Mouse (Mus musculus): ENCODE measurements around the gene Ntrk3. TPM values are rescaled to one million over a fixed set of nuclear protein-coding genes. Genes with fewer than 3 reads are reported as not detected.

Gene Ntrk3
- polyA plus RNA-seq, 2 experiments, result 5.3 to 15.0 TPM

DNA sequence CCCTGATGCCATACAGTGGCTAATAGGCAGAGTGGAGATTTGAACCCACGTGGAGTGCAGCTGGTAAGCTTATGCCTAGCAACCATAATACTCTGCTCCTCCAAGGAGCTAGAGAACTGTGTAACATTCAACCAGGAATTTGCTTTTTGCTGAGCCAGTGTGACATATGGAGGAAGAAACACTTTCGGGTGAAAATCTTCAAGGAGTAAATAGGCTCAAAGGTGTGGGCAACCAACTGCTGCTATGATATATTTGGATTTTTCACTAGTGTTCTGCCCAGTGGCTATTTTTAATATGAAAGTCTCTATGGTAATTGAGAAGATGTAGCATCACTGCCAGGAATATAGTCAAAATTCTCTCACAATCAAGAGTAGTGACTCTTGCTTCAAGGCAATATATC is 409.5 kb downstream of the Ntrk3 start:
- Histone ChIP-seq H3K36me3 (ENCODE audit: control insufficient read depth, insufficient read depth, low read length) (no peaks in the 10 kb centered on the region), H3K27ac (replicated peaks; ENCODE audit: low read depth, low read length) (no peak overlapping the region), H3K4me1 (ENCODE audit: control insufficient read depth, insufficient read depth, low read length) (no peaks in the 10 kb centered on the region), H3K9me3 (ENCODE audit: control insufficient read depth, low read length) (no peaks in the 10 kb centered on the region), H3K27me3 (ENCODE audit: control insufficient read depth, insufficient read depth, low read length) (no peaks in the 10 kb centered on the region), H3K4me3 (replicated peaks; ENCODE audit: low read length) (no peak overlapping the region), H3K4me2 (replicated peaks; ENCODE audit: low read depth, low read length, severe bottlenecking) (no peak overlapping the region), H3K9ac (ENCODE audit: low read depth, low read length, severe bottlenecking) (no peak overlapping the region)
- ATAC-seq (ENCODE audit: low FRiP score, low read depth) (no peak), DNase-seq (ENCODE audit: low spot score) (no peak)
- 78% methylated on average over 2 of the region's 2 CpGs for WGBS
- no peak for TF ChIP-seq POLR2A (IDR thresholded peaks at IDR 0.05; ENCODE audit: borderline replicate concordance, extremely low read depth, insufficient read depth, insufficient read length)

DNA sequence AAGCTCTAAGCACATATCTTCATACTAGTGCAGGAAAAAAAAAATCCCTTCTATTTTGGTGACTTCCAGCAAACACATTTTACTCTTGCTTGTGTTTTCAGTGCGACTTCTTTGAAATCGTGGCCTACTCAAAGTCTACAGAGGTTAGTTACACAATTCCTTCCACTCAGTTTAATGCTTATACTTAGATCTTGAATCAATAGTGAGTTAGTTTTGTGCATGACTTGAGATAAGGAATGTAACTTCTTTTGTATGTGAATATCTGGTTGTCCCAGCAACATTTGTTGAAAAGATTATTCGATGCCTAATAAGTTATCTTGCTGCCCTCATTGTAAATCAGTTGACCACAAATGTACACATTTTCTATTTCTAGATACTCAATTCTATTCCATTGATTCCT is 411.6 kb downstream of the Ntrk3 start:
- Histone ChIP-seq H3K9ac (ENCODE audit: low read depth, low read length, severe bottlenecking) (no peak overlapping the region), H3K36me3 (ENCODE audit: control insufficient read depth, insufficient read depth, low read length) (no peaks in the 10 kb centered on the region), H3K4me2 (replicated peaks; ENCODE audit: low read depth, low read length, severe bottlenecking) (no peak overlapping the region), H3K4me1 (ENCODE audit: control insufficient read depth, insufficient read depth, low read length) (no peaks in the 10 kb centered on the region), H3K9me3 (ENCODE audit: control insufficient read depth, low read length) (no peaks in the 10 kb centered on the region), H3K4me3 (replicated peaks; ENCODE audit: low read length) (no peak overlapping the region), H3K27ac (replicated peaks; ENCODE audit: low read depth, low read length) (no peak overlapping the region), H3K27me3 (ENCODE audit: control insufficient read depth, insufficient read depth, low read length) (no peaks in the 10 kb centered on the region)
- no peak for DNase-seq (ENCODE audit: low spot score)
- no peak for TF ChIP-seq POLR2A (IDR thresholded peaks at IDR 0.05; ENCODE audit: borderline replicate concordance, extremely low read depth, insufficient read depth, insufficient read length)
- ATAC-seq (ENCODE audit: low FRiP score, low read depth), result no peak
- WGBS, result 88% methylated on average over 3 of the region's 3 CpGs

DNA sequence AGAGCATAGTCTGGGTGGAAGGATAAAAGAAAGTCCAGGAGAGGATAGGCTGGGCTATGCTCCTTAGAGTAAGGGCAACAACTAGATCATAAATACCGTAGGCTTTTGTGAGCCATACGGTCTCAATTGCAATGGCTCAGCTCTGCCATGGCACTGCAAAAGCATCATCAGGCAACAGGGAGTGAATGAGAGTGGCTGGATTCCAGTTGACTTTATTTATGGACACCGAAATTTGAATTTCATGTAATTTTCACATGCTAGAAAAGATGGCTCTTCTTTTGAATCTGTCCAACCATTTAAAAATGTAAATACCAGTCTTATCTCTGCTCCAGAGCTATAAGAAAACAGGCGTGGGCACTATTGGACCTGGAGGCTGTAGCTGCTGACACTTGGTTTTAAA is 419.2 kb downstream of the Ntrk3 start:
- H3K9me3 ChIP-seq (ENCODE audit: control insufficient read depth, low read length), result no peaks in the 10 kb centered on the region
- no peaks in the 10 kb centered on the region for H3K36me3 ChIP-seq (ENCODE audit: control insufficient read depth, insufficient read depth, low read length)
- H3K27ac ChIP-seq (replicated peaks; ENCODE audit: low read depth, low read length), result no peak overlapping the region
- H3K4me3 ChIP-seq (replicated peaks; ENCODE audit: low read length), result no peak overlapping the region
- DNase-seq (ENCODE audit: low spot score), result no peak
- H3K27me3 ChIP-seq (ENCODE audit: control insufficient read depth, insufficient read depth, low read length), result no peaks in the 10 kb centered on the region
- no peak overlapping the region for H3K9ac ChIP-seq (ENCODE audit: low read depth, low read length, severe bottlenecking)
- no peak overlapping the region for H3K4me2 ChIP-seq (replicated peaks; ENCODE audit: low read depth, low read length, severe bottlenecking)
- 83% methylated on average over 4 of the region's 4 CpGs for WGBS
- no peak for TF ChIP-seq POLR2A (IDR thresholded peaks at IDR 0.05; ENCODE audit: borderline replicate concordance, extremely low read depth, insufficient read depth, insufficient read length)
- no peak for ATAC-seq (ENCODE audit: low FRiP score, low read depth)
- no peaks in the 10 kb centered on the region for H3K4me1 ChIP-seq (ENCODE audit: control insufficient read depth, insufficient read depth, low read length)

DNA sequence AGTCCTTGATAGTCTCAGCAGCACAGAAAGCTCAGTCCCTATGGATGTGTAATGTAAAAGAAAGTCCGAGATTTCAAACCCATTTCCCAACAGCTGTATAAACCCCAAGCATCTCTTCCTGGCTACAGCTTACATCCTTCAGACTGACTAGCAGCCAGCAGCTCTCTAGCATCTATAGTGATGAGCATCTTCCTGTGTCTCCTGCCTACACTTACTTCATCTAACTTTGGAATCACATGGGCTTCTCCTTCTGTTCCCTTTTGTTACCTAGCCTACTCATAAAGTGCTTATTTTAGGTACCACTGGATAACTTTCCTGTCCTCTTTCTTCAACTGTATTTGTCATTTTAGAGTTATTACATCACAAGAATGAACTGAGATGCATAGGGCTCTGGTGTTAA is 432.0 kb downstream of the Ntrk3 start:
- no peak overlapping the region for H3K9ac ChIP-seq (ENCODE audit: low read depth, low read length, severe bottlenecking)
- no peaks in the 10 kb centered on the region for H3K36me3 ChIP-seq (ENCODE audit: control insufficient read depth, insufficient read depth, low read length)
- ATAC-seq (ENCODE audit: low FRiP score, low read depth), result no peak
- H3K9me3 ChIP-seq (ENCODE audit: control insufficient read depth, low read length), result 0 out of 2 replicates have a peak, but pooled peaks cover 7% of the 10 kb centered on the region
- WGBS, result 53% methylated on average over 1 of the region's 1 CpGs
- no peak for TF ChIP-seq POLR2A (IDR thresholded peaks at IDR 0.05; ENCODE audit: borderline replicate concordance, extremely low read depth, insufficient read depth, insufficient read length)
- H3K4me2 ChIP-seq (replicated peaks; ENCODE audit: low read depth, low read length, severe bottlenecking), result no peak overlapping the region
- no peak for DNase-seq (ENCODE audit: low spot score)
- no peaks in the 10 kb centered on the region for H3K27me3 ChIP-seq (ENCODE audit: control insufficient read depth, insufficient read depth, low read length)
- no peaks in the 10 kb centered on the region for H3K4me1 ChIP-seq (ENCODE audit: control insufficient read depth, insufficient read depth, low read length)
- no peak overlapping the region for H3K27ac ChIP-seq (replicated peaks; ENCODE audit: low read depth, low read length)
- no peak overlapping the region for H3K4me3 ChIP-seq (replicated peaks; ENCODE audit: low read length)

DNA sequence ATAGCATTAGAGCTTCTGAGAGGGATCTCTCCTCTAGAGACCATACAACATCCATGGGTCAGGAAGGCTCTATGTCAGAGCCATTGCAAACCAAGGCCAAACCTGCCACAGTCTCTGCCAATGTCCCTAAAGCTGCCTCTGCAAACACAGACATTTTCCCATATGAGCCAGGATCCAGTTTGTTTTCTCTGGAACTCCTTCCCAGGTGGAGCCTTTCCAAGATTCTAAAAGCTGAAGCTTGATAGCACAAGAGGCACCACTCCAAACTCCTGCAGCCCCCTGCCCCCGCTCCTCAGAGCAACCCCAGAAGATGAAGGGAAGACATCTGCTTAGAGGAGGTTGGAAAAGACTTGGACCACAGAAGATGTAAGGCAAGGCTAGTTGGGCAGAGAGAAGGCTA is 432.8 kb downstream of the Ntrk3 start:
- no peak for TF ChIP-seq POLR2A (IDR thresholded peaks at IDR 0.05; ENCODE audit: borderline replicate concordance, extremely low read depth, insufficient read depth, insufficient read length)
- 86% methylated on average over 1 of the region's 1 CpGs for WGBS
- no peaks in the 10 kb centered on the region for H3K36me3 ChIP-seq (ENCODE audit: control insufficient read depth, insufficient read depth, low read length)
- 0 out of 2 replicates have a peak, but pooled peaks cover 6% of the 10 kb centered on the region for H3K9me3 ChIP-seq (ENCODE audit: control insufficient read depth, low read length)
- H3K9ac ChIP-seq (ENCODE audit: low read depth, low read length, severe bottlenecking), result no peak overlapping the region
- ATAC-seq (ENCODE audit: low FRiP score, low read depth), result no peak
- no peaks in the 10 kb centered on the region for H3K4me1 ChIP-seq (ENCODE audit: control insufficient read depth, insufficient read depth, low read length)
- no peak for DNase-seq (ENCODE audit: low spot score)
- H3K4me2 ChIP-seq (replicated peaks; ENCODE audit: low read depth, low read length, severe bottlenecking), result no peak overlapping the region
- no peak overlapping the region for H3K27ac ChIP-seq (replicated peaks; ENCODE audit: low read depth, low read length)
- no peaks in the 10 kb centered on the region for H3K27me3 ChIP-seq (ENCODE audit: control insufficient read depth, insufficient read depth, low read length)
- H3K4me3 ChIP-seq (replicated peaks; ENCODE audit: low read length), result no peak overlapping the region

DNA sequence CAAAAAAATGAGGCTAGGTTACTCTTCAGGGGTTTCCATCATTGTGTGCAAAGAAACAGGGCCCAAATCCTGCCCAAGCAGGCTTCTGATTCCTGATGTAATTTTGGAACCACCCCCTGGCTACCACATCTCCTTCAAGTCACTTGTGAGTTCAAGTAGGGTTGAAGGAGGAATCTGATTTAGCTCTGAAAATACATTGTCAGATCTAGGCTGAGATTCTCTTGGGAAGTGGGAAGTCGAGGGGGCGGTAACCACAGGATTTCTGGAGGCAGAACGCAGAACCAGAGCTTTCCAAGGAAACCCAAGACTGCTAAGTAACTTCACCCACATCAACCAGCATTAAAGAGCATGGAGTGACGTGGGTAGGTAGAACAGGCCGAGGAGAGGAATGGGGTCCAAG is 440.5 kb downstream of the Ntrk3 start:
- Histone ChIP-seq H3K36me3 (ENCODE audit: control insufficient read depth, insufficient read depth, low read length) (no peaks in the 10 kb centered on the region), H3K9ac (ENCODE audit: low read depth, low read length, severe bottlenecking) (no peak overlapping the region), H3K4me3 (replicated peaks; ENCODE audit: low read length) (no peak overlapping the region), H3K4me2 (replicated peaks; ENCODE audit: low read depth, low read length, severe bottlenecking) (no peak overlapping the region), H3K4me1 (ENCODE audit: control insufficient read depth, insufficient read depth, low read length) (no peaks in the 10 kb centered on the region), H3K27me3 (ENCODE audit: control insufficient read depth, insufficient read depth, low read length) (no peaks in the 10 kb centered on the region), H3K27ac (replicated peaks; ENCODE audit: low read depth, low read length) (no peak overlapping the region), H3K9me3 (ENCODE audit: control insufficient read depth, low read length) (no peaks in the 10 kb centered on the region)
- TF ChIP-seq POLR2A (IDR thresholded peaks at IDR 0.05; ENCODE audit: borderline replicate concordance, extremely low read depth, insufficient read depth, insufficient read length), result no peak
- ATAC-seq (ENCODE audit: low FRiP score, low read depth) (no peak), DNase-seq (ENCODE audit: low spot score) (no peak)
- WGBS, result 85% methylated on average over 5 of the region's 5 CpGs
